Mouse (Mus musculus) frontal cortex, postnatal 25 days (tissue): ENCODE data around the gene Taf4.

Experiments used
- DNase-seq, 2 experiments: peaks; one replicate each; pipeline ENCODE4 v3.0.0; 2022; ENCODE audit warnings: low spot score in 2 of 2

The Taf4 gene

DNA sequence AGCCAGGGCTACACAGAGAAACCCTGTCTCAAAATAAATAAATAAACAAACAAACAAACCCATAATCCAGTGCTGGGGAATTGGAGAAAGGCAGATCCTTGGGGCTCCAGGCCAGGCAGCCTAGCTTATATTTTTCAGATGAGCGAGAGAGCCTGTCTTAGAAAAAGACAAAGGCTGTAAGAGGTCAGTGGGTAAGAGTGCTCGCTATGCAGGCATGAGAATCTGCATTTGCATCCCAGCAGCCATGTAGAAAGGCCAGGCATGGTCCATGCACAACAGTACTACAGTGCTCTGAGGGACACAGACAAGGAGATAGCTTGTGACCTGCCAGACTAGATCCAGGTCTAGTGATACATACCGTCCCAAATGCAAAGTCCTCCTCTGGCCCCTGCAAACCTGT lies 6.3 kb upstream of the Taf4 start:
- DNase-seq: no peak

- DNase-seq: no peak
These were observed 4.2 kb upstream of the Taf4 start for GRCm38 (mm10) chr2:179980616-179981015.

DNA sequence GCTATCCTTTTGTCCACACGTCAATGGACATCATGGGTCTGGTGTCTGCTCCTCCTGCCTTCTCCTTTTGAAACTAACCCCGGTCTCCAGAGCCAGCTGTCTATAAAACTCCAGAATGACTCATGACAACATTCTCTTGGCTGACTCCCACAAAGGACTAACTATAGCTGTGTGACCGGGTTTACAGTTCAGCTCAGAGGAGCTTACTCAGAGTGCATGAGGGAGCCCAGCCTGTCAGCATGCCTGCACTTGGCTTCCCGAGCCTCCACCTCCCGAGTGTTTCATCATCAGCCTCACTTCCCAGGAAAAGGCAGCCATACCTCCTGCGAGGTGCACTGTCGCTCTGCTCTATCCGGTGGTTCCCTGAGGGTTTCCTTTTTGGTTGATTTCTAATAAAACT lies 3.4 kb upstream of the Taf4 start:
- peak in 1 of 2 experiments; percentile 36 for DNase-seq

DNA sequence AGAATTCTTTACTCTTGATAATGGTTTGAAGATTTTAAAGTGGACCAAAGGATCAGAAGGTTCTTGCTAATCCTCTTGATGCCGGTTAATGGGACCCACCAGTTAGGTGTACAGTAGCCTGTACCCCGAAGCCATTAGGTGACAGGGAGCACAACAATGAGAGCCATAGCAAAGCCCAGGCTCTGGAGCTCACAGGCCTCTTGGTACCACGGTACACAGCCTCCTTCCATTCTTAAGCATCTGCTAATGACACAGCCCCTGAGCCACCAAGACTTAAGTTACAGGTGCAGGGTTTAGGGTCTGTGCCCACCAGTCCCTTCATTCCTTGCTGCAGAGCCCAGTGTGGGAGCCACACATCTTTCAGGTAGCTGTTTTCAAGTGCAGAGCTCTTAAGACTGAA lies 1.8 kb upstream of the Taf4 start:
- no peak for DNase-seq

DNA sequence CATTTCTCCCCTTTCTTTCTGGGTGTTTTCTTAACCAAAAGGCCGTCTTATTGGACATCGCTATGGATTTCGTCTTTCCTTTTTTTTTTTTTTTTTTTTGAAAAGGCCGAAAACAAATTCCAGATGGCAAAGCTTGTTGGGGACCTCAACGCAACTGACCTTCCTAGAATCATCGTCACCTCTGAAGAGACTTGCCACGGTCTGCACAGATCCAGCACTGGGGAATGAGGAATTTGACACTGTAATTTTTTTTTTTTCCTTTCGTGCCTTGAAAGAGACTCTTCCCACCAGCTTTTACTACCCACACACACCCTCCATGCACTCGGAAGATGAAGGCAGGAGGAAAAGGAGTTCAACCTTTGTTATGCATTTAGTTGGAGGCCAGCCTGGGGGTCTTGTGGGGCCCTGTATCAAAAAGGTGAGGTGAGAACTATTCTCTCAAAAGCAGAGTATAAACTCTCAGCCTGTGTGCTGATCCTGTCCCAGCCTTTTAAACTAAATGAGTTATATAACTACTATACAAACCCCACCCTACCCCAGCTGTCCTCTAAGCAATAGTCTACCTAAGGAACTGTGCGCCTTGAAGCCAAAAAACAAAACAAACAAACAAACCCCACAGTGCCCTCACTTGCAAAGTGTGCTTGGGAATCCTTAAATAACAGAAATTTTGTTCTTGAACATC lies 1.0 kb upstream of the Taf4 start:
- no peak for DNase-seq

- no peak for DNase-seq
These were observed 185 bp downstream of the Taf4 start for GRCm38 (mm10) chr2:179976295-179976627.

DNA sequence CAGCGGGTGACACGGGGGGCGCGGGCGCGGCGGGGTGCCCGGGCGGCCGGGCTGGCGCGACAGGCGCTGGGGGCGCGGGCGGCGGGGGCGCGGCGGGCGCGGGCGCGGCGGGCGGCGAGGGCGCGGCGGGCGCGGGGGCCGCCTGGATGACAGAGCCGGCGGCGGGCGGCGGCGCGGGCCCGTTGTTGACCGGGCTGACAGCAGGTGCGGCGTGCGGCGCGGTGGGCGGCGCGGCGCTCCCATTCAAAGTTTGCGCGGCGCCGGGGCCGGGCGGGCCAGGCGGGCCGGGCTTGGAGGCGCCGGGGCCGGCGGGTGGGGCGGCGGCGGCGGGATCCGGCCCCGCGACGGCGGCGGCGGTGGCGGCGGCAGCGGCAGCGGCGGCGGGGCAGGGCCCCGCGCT lies 595 bp downstream of the Taf4 start:
- DNase-seq: no peak

- DNase-seq: no peak
These were observed 1.6 kb downstream of the Taf4 start for GRCm38 (mm10) chr2:179974651-179975471.

DNA sequence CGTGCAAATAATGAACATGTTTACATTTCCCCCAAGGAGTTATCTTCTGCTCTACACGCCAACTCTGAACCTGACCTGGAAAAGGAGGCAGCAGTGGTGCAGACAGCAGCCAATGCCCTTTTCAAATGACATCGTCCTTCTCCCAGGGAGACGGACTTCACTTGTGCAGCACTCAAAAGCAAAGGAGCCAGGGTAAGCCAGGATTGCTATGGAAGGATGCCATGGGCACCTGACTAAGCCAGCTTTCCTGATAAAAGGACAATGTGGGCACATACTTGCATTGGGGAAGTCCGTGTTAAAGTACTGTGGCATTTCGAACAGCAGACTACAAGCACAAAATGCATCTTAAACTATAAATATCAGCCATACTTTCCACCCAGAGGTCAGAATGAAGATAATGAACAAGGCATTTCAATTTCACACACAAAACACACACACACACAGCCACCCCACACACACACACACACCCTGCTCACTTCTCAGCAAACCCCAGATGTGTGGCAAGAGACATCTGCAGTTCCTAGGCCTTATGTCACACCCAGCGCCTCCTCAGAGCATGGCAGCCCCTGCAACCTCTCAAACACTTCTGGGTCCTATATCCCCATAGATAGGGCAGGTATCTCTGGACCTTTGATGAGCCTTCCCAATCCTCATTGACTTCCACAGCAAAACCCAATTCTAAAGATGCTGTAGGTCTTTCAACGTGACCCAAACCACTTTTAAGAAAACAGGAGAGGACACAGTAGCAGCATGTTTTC lies 2.4 kb downstream of the Taf4 start:
- no peak for DNase-seq

- no peak for DNase-seq
These were observed 4.0 kb downstream of the Taf4 start for GRCm38 (mm10) chr2:179972406-179972805.

DNA sequence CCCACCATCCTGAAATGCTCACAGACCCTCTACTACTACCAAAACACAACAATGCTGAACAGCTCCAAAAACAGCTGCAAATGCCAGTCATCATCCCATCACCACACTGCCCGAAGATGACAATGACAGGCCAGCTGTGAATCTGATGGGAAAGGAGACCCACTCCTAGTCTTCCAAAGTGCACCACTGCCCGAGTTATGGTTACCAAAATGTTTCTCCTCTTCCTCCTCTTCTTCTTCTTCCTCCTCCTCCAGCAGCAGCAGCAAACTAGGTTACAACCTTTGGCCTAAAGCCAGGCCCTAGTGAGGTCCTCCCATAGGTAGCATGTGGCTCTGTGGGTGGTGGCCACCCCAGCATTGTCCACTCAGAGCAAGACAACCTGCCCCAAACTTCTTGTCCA lies 4.6 kb downstream of the Taf4 start:
- no peak for DNase-seq

DNA sequence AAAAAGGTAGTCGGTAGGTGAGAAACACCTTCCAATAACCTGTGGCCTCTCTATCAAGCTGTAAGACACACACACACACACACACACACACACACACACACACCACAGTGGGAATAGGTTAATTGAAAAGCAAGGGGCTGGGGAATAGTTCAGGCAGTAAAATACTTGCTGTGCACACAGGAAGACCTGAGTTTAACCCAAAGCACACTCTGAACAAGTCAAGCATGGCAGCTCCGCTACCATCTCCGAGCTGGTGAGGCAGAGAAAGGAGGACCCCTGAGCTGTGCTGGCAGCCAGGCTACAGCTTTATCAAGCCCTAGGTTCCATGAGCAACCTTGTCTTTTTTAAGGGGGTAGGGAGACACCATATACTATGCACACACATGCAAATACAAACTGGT lies 7.3 kb downstream of the Taf4 start:
- DNase-seq: no peak

- no peak for DNase-seq
These were observed 8.8 kb downstream of the Taf4 start for GRCm38 (mm10) chr2:179967633-179968032.

GRCm38 (mm10) chr2:179961420-179961819 lies 15.0 kb downstream of the Taf4 start:
- no peak for DNase-seq

DNA sequence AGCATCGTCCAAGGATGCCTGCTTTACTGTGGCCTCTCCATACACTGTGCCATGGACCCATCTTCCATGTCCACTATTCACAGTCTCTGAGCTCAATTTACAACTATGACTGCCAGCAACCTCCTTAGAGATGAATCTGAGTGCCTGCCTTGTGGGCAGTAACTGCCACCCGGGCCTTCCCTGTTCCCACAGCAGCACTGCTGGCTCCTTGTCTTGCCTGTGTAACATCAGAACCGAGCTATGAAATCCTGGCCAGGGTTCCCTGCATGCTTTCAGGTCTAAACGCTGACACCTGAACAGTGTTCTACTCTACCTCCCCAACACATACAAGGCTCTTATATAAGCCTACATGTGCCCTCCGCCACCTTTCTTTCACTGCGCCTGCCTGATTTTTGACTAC lies 16.1 kb downstream of the Taf4 start:
- no peak for DNase-seq

- no peak for DNase-seq
These were observed 17.1 kb downstream of the Taf4 start for GRCm38 (mm10) chr2:179959391-179959790.

DNA sequence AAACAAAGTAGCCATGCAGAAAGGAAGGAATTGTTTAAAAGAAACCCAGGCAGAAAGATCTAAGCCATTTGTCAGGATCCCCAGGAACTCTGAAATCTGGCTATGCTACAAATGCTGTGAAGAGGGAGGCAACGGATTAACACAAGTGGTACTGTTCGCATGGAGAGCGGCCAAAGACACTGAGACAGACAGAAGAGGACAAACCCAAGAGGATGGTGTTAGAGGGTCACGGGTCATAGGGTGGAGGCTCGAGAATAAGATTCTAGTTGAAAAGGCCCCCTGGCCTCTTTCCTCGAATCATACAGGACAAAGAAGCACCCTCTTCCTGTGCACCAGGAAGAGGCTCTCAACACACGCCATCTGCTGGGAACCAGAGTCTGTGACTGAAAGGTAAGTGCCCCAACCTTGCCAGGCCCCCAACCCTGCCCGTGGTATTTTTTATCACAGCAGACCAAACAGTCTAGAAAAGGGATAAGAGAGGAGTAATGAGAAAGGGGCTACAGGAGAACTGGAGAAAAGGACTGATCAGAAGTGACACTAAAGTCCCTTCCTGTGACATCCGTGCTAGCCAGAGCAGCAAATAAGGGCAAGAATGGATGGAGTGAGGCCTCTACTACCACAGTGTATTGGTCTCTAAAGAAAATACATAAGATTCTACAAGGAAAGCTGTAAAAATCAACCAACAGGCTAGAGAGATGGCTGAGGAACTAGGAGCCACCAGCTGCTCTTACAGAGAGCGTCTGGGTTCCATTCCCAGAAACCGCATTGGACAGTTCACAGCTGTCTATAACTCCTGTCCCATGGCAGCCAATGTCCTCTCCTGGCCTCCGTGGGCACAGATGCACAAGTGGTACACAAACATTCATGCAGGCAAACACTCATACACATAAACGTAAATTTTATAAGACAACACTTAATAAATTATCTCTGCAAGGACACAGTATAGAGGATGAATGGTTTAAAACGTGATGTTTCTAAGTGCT lies 24.6 kb downstream of the Taf4 start:
- no peak for DNase-seq

GRCm38 (mm10) chr2:179948820-179949219 lies 27.6 kb downstream of the Taf4 start:
- no peak for DNase-seq

DNA sequence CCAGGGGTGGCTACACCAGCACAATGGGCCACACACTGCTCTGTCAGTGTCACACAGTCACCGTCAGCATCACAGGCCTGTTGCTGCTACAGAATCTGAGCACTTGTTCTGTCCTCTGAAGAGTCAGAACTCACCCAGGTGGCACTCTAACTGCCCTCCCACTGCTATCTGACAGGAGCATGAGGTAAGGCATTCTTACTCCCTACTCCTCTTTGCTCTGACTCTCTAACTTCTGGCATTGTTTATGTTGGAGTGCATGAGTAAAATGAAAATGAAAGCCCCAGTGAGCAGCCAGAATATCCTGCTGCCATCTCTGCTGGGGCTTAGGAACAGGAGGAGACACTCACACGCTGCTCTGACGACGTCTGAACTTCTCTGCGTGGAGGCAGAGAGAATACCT lies 28.8 kb downstream of the Taf4 start:
- no peak for DNase-seq

GRCm38 (mm10) chr2:179946496-179946895 lies 29.9 kb downstream of the Taf4 start:
- no peak for DNase-seq

DNA sequence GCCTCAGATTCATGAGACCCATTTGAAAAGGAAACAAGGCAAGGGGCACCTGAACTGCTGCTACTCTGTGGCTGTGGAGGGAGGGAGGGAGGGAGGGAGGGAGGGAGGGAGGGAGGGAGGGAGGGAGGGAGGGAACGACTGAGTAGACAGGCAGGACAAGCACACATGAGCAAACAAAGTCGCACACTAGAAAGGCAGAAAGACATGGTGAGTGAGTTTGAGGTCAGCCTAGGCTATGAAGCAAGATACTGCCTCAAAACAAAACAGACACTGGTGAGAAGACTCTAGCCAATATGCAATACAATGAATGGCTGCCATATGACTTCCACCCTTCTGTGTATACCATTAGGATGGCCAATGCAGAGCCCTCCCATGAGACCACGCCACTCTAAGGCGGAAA lies 31.4 kb downstream of the Taf4 start:
- DNase-seq: no peak

GRCm38 (mm10) chr2:179941696-179942095 lies 34.8 kb downstream of the Taf4 start:
- no peak for DNase-seq
